Mouse (Mus musculus) ES-E14 (cell line): ENCODE measurements around the gene Plcxd2.

Experiments
- MAFK ChIP-seq: IDR thresholded peaks from 2 replicates; pipeline ENCODE4 v1.6.1; 2014; ENCODE audit warnings: mild to moderate bottlenecking, low read depth, low read length, inconsistent platforms; ENCODE audit not compliant: insufficient read depth
- ZC3H11A ChIP-seq: IDR thresholded peaks from 2 replicates; pipeline ENCODE4 v1.6.1; 2012; ENCODE audit warnings: low read depth, mild to moderate bottlenecking, inconsistent platforms, low read length, borderline replicate concordance

DNA sequence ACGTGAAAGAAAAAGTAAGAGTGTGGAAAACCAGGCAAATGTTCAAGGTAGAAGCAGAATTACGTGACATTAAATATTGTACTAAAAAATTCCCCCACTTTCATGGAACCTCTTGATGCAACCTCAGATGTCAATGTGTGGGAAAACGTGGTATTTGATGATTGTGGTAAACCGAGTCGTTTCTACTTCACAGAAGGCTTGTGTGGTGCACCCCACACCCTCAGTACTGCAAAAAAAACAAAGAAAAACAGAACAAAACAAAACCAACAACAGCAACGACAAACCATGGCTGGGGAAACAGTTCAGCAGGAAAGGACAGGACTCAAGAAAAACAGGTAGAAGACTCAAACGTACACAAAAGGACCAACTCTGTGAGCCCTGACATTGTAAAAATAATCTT, 11.8 kb downstream of the Plcxd2 start:
- no peak for TF ChIP-seq ZC3H11A
- no peak for TF ChIP-seq MAFK
